Mouse (Mus musculus) lung, embryonic 16.5 days (tissue): Measurements from ENCODE around the gene Fam222a. TPM values are rescaled to one million over a fixed set of nuclear protein-coding genes. Genes with fewer than 3 reads are reported as not detected.

Experiments used
- ATAC-seq: fragments of 200-750 bp; cut with Nextera tagmentation; 2 replicates; pipeline ENCODE4 v1.8.0; 2017; ENCODE audit warnings: low read depth, mild to moderate bottlenecking, moderate library complexity
- H3K27ac ChIP-seq: fragments of 300-500 bp; sonication (generic); 2 replicates; pipeline ENCODE4 v1.5.1; 2014; ENCODE audit warnings: mild to moderate bottlenecking, control low read depth, low read length
- H3K27me3 ChIP-seq: fragments of 300-500 bp; sonication (generic); 2 replicates; pipeline ENCODE4 v1.6.1; 2014; ENCODE audit warnings: low read depth, low read length, mixed read lengths; ENCODE audit not compliant: control insufficient read depth, insufficient read depth
- H3K36me3 ChIP-seq: fragments of 300-500 bp; sonication (generic); 2 replicates; pipeline ENCODE4 v1.6.1; 2014; ENCODE audit warnings: low read length; ENCODE audit not compliant: control insufficient read depth, insufficient read depth
- H3K4me1 ChIP-seq: fragments of 300-500 bp; sonication (generic); replicated peaks from 2 replicates; pipeline ENCODE4 v1.6.1; 2014; ENCODE audit warnings: low read length, mixed read lengths; ENCODE audit not compliant: control insufficient read depth, insufficient read depth
- H3K4me2 ChIP-seq: fragments of 300-500 bp; sonication (generic); 2 replicates; pipeline ENCODE4 v1.6.1; 2014; ENCODE audit warnings: low read depth, low read length, control low read depth
- H3K4me3 ChIP-seq: fragments of 300-500 bp; sonication (generic); 2 replicates; pipeline ENCODE4 v1.5.1; 2014; ENCODE audit warnings: mild to moderate bottlenecking, low read length, control low read depth
- H3K9ac ChIP-seq: fragments of 300-500 bp; sonication (generic); 2 replicates; pipeline ENCODE4 v1.6.1; 2014; ENCODE audit warnings: low read length, control low read depth
- H3K9me3 ChIP-seq: fragments of 300-500 bp; sonication (generic); 2 replicates; pipeline ENCODE4 v1.6.1; 2016; ENCODE audit warnings: low read length; ENCODE audit not compliant: control insufficient read depth
- WGBS: fragments of 180-500 bp; shearing (Covaris S2); extraction: QIAGEN DNeasy Blood & Tissue Kit; methylation state at CpG from one replicate; pipeline ENCODE4 v1.1.7; 2014; 5-methylcytosine and 5-hydroxymethylcytosine counted together
- polyA plus RNA-seq: library from polyadenylated mRNA; unstranded; fragments of >200 nt; fragmentation: Nextera tagmentation; extraction: Ambion mirVana; gene quantifications from 2 replicates; pipeline ENCODE4 v1.2.1, GENCODE M21; 2015

The Fam222a gene
- polyA plus RNA-seq, 1 experiment from 2014 or later = 2.3 TPM

DNA sequence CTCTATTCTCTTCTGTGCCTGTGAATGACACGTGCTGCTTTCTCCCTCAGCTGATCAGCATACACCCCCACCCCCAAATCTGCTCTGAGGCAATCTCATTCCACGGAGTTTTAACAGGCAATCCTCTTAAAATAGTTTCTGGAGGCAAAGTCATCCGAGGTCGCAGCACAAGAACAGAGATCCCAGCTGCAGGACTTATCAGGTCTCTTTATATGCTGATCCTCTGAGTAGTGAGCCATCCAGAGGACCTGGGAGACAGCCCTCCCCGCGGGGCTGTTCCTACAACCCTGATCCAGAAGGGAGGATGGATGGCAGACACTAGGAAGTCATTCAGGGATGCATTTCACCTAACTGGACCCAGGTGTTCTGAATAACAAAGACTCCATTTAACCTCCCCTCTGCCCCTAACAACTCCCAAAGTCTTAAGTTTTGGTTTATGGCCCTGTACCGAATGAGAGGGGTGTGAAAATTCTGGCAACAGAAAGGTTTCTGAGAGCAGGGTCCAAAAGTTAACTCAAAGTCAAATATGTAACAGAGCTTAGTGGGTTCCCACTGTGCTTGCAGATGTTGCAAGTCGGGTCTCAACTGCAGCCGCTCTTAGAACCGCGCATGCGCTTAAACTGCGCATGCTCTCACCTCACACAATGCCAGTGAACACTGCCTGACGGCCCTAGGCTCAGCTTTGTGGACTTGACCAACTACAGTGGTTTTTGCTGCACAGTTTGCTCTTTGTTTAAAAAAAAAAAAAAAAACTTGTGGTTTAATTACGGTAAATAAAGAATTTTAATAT is 26.0 kb upstream of the Fam222a start:
- ATAC-seq = no peak
- Histone ChIP-seq H3K36me3 (no peaks in the 10 kb centered on the region), H3K4me3 (no peak overlapping the region), H3K27me3 (peaks cover 6% of the 10 kb centered on the region; the same call in 1 of the 2 replicates), H3K4me1 (peaks cover 7% of the 10 kb centered on the region; the same call in 1 of the 2 replicates), H3K9ac (no peak overlapping the region), H3K4me2 (no peak overlapping the region), H3K9me3 (no peaks in the 10 kb centered on the region), H3K27ac (no peak overlapping the region)
- WGBS = 45% methylated on average over 15 of the region's 15 CpGs

DNA sequence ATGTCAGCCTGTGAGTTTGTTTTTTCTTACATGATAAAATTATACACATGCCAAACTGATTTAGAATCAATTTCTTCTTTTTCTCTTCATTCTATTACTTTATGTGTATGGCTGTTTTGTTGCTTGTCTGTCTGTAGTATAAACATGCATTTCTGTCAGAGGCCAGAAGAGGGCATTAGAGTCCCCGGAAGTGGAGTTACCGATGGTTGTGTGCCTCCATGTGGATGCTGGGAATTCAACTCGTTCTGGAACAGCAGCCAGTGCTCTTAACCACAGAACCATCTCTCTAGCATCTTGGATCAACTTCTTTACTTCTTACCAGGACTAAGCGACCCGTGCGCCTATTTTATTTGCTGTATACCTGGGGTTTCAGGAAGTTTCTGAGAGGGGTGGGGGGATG is 24.2 kb upstream of the Fam222a start:
- H3K36me3 ChIP-seq = no peaks in the 10 kb centered on the region
- no peak overlapping the region for H3K27ac ChIP-seq
- WGBS = 88% methylated on average over 6 of the region's 6 CpGs
- H3K9ac ChIP-seq = no peak overlapping the region
- 0 out of 2 replicates have a peak, but pooled peaks cover 2% of the 10 kb centered on the region for H3K4me1 ChIP-seq
- no peak overlapping the region for H3K4me3 ChIP-seq
- H3K27me3 ChIP-seq = no peaks in the 10 kb centered on the region
- H3K4me2 ChIP-seq = no peak overlapping the region
- no peak for ATAC-seq
- no peaks in the 10 kb centered on the region for H3K9me3 ChIP-seq

GRCm38 (mm10) chr5:114544205-114544604 is 23.6 kb upstream of the Fam222a start:
- H3K4me1 ChIP-seq = 0 out of 2 replicates have a peak, but pooled peaks cover 2% of the 10 kb centered on the region
- H3K4me2 ChIP-seq = no peak overlapping the region
- H3K27me3 ChIP-seq = no peaks in the 10 kb centered on the region
- H3K9ac ChIP-seq = no peak overlapping the region
- 75% methylated on average over 4 of the region's 4 CpGs for WGBS
- H3K4me3 ChIP-seq = no peak overlapping the region
- H3K9me3 ChIP-seq = no peaks in the 10 kb centered on the region
- no peaks in the 10 kb centered on the region for H3K36me3 ChIP-seq
- no peak overlapping the region for H3K27ac ChIP-seq
- ATAC-seq = no peak

DNA sequence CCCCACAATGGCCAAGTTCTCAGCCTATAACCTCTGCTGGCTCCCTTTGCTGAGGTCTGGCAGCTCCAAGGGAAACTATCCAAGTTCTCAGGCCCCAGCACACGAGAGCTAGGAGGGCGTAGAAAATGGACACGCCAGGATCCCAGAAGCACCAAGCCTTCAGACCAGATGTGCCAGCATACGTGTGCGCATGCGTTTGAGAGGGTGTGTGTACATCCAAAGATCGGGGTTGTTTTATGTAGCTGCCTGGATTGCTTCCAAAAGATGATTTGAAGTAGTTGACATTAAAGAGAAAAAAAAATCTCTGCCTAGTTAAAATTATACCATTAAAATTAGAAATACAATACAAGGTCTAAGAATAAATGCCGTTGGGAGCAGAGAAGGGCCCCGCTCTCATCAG is 22.7 kb upstream of the Fam222a start:
- Histone ChIP-seq H3K9ac (no peak overlapping the region), H3K36me3 (no peaks in the 10 kb centered on the region), H3K27ac (no peak overlapping the region), H3K4me2 (no peak overlapping the region), H3K4me1 (peaks cover 2% of the 10 kb centered on the region; the same call in 1 of the 2 replicates), H3K4me3 (no peak overlapping the region), H3K9me3 (no peaks in the 10 kb centered on the region), H3K27me3 (no peaks in the 10 kb centered on the region)
- 52% methylated on average over 9 of the region's 9 CpGs for WGBS
- 0 out of 2 replicates have a peak, but pooled peaks have one; percentile 31 for ATAC-seq

DNA sequence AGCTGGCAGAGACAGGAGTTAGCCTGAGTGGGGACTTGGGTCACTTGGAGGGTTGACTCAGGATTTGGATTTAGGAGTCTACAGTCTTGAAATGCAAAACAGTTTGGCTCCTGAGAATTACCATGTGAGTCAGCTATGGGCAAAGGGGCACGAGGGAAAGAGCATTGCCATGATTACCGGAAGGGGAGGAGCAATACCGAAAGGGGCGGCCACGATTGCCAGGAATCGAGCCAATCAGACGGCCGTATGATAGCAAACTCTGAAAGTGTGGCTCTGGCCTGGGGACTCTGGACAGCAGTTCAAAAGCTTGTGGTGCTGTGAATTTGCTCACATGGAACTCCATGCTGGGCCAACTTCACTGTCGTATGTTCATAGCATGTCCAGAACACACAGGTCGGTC is 18.8 kb upstream of the Fam222a start:
- no peak for ATAC-seq
- H3K9me3 ChIP-seq = no peaks in the 10 kb centered on the region
- H3K27ac ChIP-seq = no peak overlapping the region
- no peak overlapping the region for H3K4me2 ChIP-seq
- H3K36me3 ChIP-seq = no peaks in the 10 kb centered on the region
- 94% methylated on average over 10 of the region's 10 CpGs for WGBS
- peaks cover 10% of the 10 kb centered on the region for H3K4me1 ChIP-seq
- H3K9ac ChIP-seq = no peak overlapping the region
- H3K4me3 ChIP-seq = no peak overlapping the region
- H3K27me3 ChIP-seq = no peaks in the 10 kb centered on the region

GRCm38 (mm10) chr5:114549770-114550169 is 18.0 kb upstream of the Fam222a start:
- Histone ChIP-seq H3K4me2 (no peak overlapping the region), H3K9ac (no peak overlapping the region), H3K9me3 (no peaks in the 10 kb centered on the region), H3K27ac (no peak overlapping the region), H3K4me1 (peaks cover 10% of the 10 kb centered on the region), H3K36me3 (no peaks in the 10 kb centered on the region), H3K4me3 (no peak overlapping the region), H3K27me3 (no peaks in the 10 kb centered on the region)
- ATAC-seq = no peak
- WGBS = 46% methylated on average over 3 of the region's 3 CpGs

DNA sequence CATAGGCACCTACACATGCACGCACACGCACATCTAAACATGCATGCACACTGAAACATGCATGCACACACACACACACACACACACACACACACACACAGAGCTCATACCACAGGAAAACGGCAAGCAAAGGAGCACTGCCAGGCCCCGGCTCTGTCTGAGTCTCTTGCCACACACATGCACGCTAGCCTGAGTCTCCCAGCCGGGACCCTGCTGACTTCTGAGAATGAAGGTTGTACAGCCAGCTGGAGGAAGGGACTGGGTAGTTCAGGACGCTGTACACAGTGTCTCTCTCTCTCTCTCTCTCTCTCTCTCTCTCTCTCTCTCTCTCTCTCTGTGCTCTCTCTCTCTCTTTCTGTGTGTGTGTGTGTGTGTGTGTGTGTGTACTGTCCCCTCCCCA is 17.4 kb upstream of the Fam222a start:
- WGBS = 38% methylated on average over 7 of the region's 7 CpGs
- Histone ChIP-seq H3K4me1 (peaks cover 8% of the 10 kb centered on the region), H3K4me2 (no peak overlapping the region), H3K4me3 (no peak overlapping the region), H3K36me3 (no peaks in the 10 kb centered on the region), H3K9me3 (peaks cover 2% of the 10 kb centered on the region; the same call in 1 of the 2 replicates), H3K27ac (no peak overlapping the region), H3K27me3 (no peaks in the 10 kb centered on the region), H3K9ac (no peak overlapping the region)
- ATAC-seq = no peak

- H3K36me3 ChIP-seq = no peaks in the 10 kb centered on the region
- no peak overlapping the region for H3K4me2 ChIP-seq
- H3K27ac ChIP-seq = no peak overlapping the region
- peaks cover 8% of the 10 kb centered on the region for H3K4me1 ChIP-seq
- no peaks in the 10 kb centered on the region for H3K27me3 ChIP-seq
- H3K9ac ChIP-seq = no peak overlapping the region
- peaks cover 3% of the 10 kb centered on the region; the same call in 1 of the 2 replicates for H3K9me3 ChIP-seq
- no peak for ATAC-seq
- WGBS = 12% methylated on average over 6 of the region's 6 CpGs
- H3K4me3 ChIP-seq = no peak overlapping the region
These were observed 16.8 kb upstream of the Fam222a start for GRCm38 (mm10) chr5:114550886-114551492.

DNA sequence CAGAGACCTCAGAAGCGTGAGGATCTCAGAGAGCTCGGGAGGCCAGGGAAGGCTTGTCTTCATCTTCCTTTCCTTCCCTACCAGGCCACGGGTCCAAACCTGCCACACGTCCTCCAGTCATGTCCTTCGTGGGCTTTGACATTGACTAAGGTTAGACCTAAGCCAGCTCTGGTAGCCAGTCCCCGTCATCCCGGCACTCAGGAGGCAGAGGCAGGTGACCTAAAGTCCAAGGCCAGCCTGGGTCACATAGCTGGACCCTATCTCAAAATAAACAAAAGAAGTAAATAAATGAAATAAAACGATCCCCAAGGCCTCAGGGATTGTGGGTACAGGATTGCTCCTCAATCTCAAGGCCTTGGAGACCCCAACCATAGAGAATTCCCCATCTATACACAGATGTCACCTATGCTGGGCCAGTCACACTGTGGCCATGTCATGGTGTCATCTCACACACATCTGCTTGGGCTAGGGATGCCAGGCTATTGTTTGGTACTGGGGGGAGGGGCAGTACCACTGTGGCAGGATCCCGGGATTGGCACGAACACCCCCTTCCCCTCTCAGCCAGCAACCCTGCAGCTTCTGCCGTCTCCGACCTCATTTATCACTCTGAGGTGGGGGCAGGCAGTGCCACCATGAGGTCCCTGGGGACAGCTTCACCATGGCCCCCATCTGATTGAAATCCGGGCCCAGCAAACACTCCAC is 15.2 kb upstream of the Fam222a start:
- H3K4me2 ChIP-seq = no peak overlapping the region
- H3K4me3 ChIP-seq = no peak overlapping the region
- no peak for ATAC-seq
- H3K36me3 ChIP-seq = no peaks in the 10 kb centered on the region
- no peak overlapping the region for H3K9ac ChIP-seq
- 44% methylated on average over 13 of the region's 13 CpGs for WGBS
- peaks cover 8% of the 10 kb centered on the region for H3K4me1 ChIP-seq
- H3K27ac ChIP-seq = no peak overlapping the region
- peaks cover 3% of the 10 kb centered on the region; the same call in 1 of the 2 replicates for H3K9me3 ChIP-seq
- H3K27me3 ChIP-seq = no peaks in the 10 kb centered on the region
